In the genomic region with DNA sequence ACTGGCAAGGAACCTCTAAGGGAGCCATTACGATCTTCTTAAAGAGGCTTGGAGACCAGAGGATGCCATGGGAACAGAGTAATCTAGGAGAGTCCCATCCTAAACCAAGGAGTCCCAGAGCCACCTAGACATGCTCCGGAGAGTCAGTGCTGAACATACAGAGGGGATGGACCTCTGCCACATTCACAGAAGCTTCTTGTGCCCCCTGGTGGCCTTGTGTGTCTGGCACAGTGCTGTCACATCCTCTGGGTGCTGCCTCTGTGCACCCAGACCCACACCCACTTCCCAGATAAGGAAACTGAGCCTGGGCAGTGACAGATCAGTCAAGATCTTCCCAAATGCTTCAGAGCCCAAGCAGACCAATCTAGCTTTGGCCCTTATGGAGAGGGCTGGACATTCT, we compare ENCODE assay signal across 9 mouse cellular contexts. TPM values are rescaled to one million over a fixed set of nuclear protein-coding genes. Genes with fewer than 3 reads are reported as not detected.
DNase-seq lines count a peak whose midpoint lies in the region; ATAC-seq and TF ChIP-seq lines count a peak whose summit lies in the region.
"Had no signal": no experiment of that assay in that cellular context is flagged by ENCODE, and none has a peak within 500 bp of the region (broad histone marks: within the 10 kb centered on the region; RNA-seq: fewer than 3 reads in every experiment).

No protein-coding gene starts in this region.

- no peaks in the 10 kb centered on the region for H3K9me3 ChIP-seq in lung, embryonic 14.5 days (ENCODE audit: low read depth, low read length)

- WGBS in lung, embryonic 14.5 days = 71% methylated on average over 2 of the region's 2 CpGs

- no peak for ATAC-seq in lung, embryonic 14.5 days (ENCODE audit: insufficient read depth)

- no peaks in the 10 kb centered on the region for H3K4me1 ChIP-seq in lung, embryonic 14.5 days (ENCODE audit: insufficient read depth)
- H3K4me1 ChIP-seq in embryonic fibroblast, embryonic 13.5 days (ENCODE audit: control insufficient read depth, insufficient read depth, low read length) = no peaks in the 10 kb centered on the region

- H3K4me2 ChIP-seq in lung, embryonic 14.5 days = no peak overlapping the region

- peak; percentile 54 for TF ChIP-seq CTCF in lung, embryonic 14.5 days (IDR thresholded peaks at IDR 0.05; ENCODE audit: low read depth)
- peak; percentile 30; the same call in 1 of the 2 replicates for TF ChIP-seq CTCF in embryonic fibroblast, embryonic 13.5 days (IDR thresholded peaks at IDR 0.05; ENCODE audit: borderline replicate concordance, insufficient read depth, low read length)

- no peaks in the 10 kb centered on the region for H3K36me3 ChIP-seq in lung, embryonic 14.5 days (ENCODE audit: insufficient read depth)

- H3K4me3 ChIP-seq in lung, embryonic 14.5 days (ENCODE audit: low read depth, low read length) = no peak overlapping the region
- H3K4me3 ChIP-seq in embryonic fibroblast, embryonic 13.5 days (ENCODE audit: insufficient read depth, low read length) = no peak overlapping the region

- no peak overlapping the region for H3K27ac ChIP-seq in lung, embryonic 14.5 days (ENCODE audit: low read depth)
- H3K27ac ChIP-seq in embryonic fibroblast, embryonic 13.5 days (ENCODE audit: insufficient read depth, low read length) = no peak overlapping the region

- DNase-seq in adrenal gland, postnatal 25 days = peak; percentile 19
- no peak for DNase-seq in adrenal gland, adult 8-10 months
- peak; percentile 57 for DNase-seq in lung, embryonic 14.5 days
- no peak for DNase-seq in lung, adult 18-20 months
- DNase-seq in thymus, postnatal 10 days (ENCODE audit: low spot score in 2 of 2) = peak; percentile 13 to 45
- DNase-seq in layer of hippocampus, adult 11-12 months (ENCODE audit: low spot score) = no peak
- DNase-seq in frontal cortex, postnatal 25 days (ENCODE audit: low spot score in 2 of 2) = no peak

- no peaks in the 10 kb centered on the region for H3K27me3 ChIP-seq in lung, embryonic 14.5 days (ENCODE audit: insufficient read depth, low read length)

- TF ChIP-seq POLR2A in embryonic fibroblast, embryonic 13.5 days (IDR thresholded peaks at IDR 0.05; ENCODE audit: low read depth, low read length) = no peak

- no peak overlapping the region for H3K9ac ChIP-seq in lung, embryonic 14.5 days

RNA-seq across cellular contexts. Expression of gene Bsnd, which starts 1.6 kb away (rescaled TPM):
- total RNA-seq in adrenal gland, postnatal 25 days (2021) = not detected in 2 replicates
- total RNA-seq in adrenal gland, adult 8-10 months (2022) = under 1 TPM in 1 of 4 experiments, not detected in 3; 0.45 TPM
- not detected in 2 replicates for polyA plus RNA-seq in lung, embryonic 14.5 days (2014; fragmentation: Nextera tagmentation; extraction: Ambion mirVana)
- not detected in 2 replicates for polyA plus RNA-seq in embryonic fibroblast, embryonic 13.5 days (2011; ENCODE audit: insufficient read length, low read depth, missing spikeins)
- total RNA-seq: layer of hippocampus, postnatal 10 days had no signal

RNA-seq across cellular contexts. Expression of gene Pcsk9, which starts 29.5 kb away (rescaled TPM):
- total RNA-seq in adrenal gland, postnatal 25 days (2021) = 0.21 TPM in 1 of 2 replicates, not detected in the other
- under 1 TPM in 1 of 4 experiments, not detected in 3; 0.17 TPM for total RNA-seq in adrenal gland, adult 8-10 months (2022)
- polyA plus RNA-seq in lung, embryonic 14.5 days (2014; fragmentation: Nextera tagmentation; extraction: Ambion mirVana) = 1.9 and 2.3 TPM in 2 replicates
- 14.8 and 16.8 TPM in 2 replicates for polyA plus RNA-seq in embryonic fibroblast, embryonic 13.5 days (2011; ENCODE audit: insufficient read length, low read depth, missing spikeins)

Comparison
In these comparisons a context has a peak if more than half of its experiments do, and no peak if none do; other contexts are left out.
1. DNase-seq: peak in adrenal gland, postnatal 25 days (single experiment), lung, embryonic 14.5 days (single experiment) and thymus, postnatal 10 days (2 of 2); none in adrenal gland, adult 8-10 months (single experiment), lung, adult 18-20 months (0 of 2), layer of hippocampus, adult 11-12 months (single experiment) and frontal cortex, postnatal 25 days (0 of 2).